Mouse (Mus musculus): ENCODE results near the gene 1700034J05Rik.
A peak's percentile ranks its signal among the peaks of the same experiment; 100 is the strongest.

The 1700034J05Rik gene

GRCm38 (mm10) chr6:146954258-146954657, at the start of gene 1700034J05Rik:
Gene 1700034J05Rik, minus strand, starts transcription at chr6:146954422.
- no peak for DNase-seq (ENCODE audit: low spot score in 2 of 2)

GRCm38 (mm10) chr6:146999755-147000154, 45.5 kb upstream of the 1700034J05Rik start:
- DNase-seq (ENCODE audit: low spot score in 2 of 2) = no peak

- DNase-seq (ENCODE audit: low spot score in 2 of 2) = no peak
These were observed 45.1 kb upstream of the 1700034J05Rik start for GRCm38 (mm10) chr6:146999302-146999701.

GRCm38 (mm10) chr6:146998710-146999109, 44.5 kb upstream of the 1700034J05Rik start:
- no peak for DNase-seq (ENCODE audit: low spot score in 2 of 2)

GRCm38 (mm10) chr6:146997006-146997405, 42.8 kb upstream of the 1700034J05Rik start:
- no peak for DNase-seq (ENCODE audit: low spot score in 2 of 2)

GRCm38 (mm10) chr6:146995878-146996277, 41.7 kb upstream of the 1700034J05Rik start:
- no peak for DNase-seq (ENCODE audit: low spot score in 2 of 2)

- DNase-seq (ENCODE audit: low spot score in 2 of 2) = no peak
These were observed 41.2 kb upstream of the 1700034J05Rik start for GRCm38 (mm10) chr6:146995391-146995790.

GRCm38 (mm10) chr6:146994236-146994635, 40.0 kb upstream of the 1700034J05Rik start:
- peak; percentile 68 to 83 for DNase-seq (ENCODE audit: low spot score in 2 of 2)

GRCm38 (mm10) chr6:146984569-146984968, 30.3 kb upstream of the 1700034J05Rik start:
- DNase-seq (ENCODE audit: low spot score in 2 of 2) = no peak

- DNase-seq (ENCODE audit: low spot score in 2 of 2) = no peak
These were observed 27.1 kb upstream of the 1700034J05Rik start for GRCm38 (mm10) chr6:146981249-146981835.

- DNase-seq (ENCODE audit: low spot score in 2 of 2) = no peak
These were observed 25.7 kb upstream of the 1700034J05Rik start for GRCm38 (mm10) chr6:146979953-146980352.

GRCm38 (mm10) chr6:146979115-146979744, 25.0 kb upstream of the 1700034J05Rik start:
- no peak for DNase-seq (ENCODE audit: low spot score in 2 of 2)

- DNase-seq (ENCODE audit: low spot score in 2 of 2) = no peak
These were observed 24.5 kb upstream of the 1700034J05Rik start for GRCm38 (mm10) chr6:146978691-146979114.

GRCm38 (mm10) chr6:146976446-146976845, 22.2 kb upstream of the 1700034J05Rik start:
- no peak for DNase-seq (ENCODE audit: low spot score in 2 of 2)

- DNase-seq (ENCODE audit: low spot score in 2 of 2) = no peak
These were observed 19.6 kb upstream of the 1700034J05Rik start for GRCm38 (mm10) chr6:146973830-146974229.

- DNase-seq (ENCODE audit: low spot score in 2 of 2) = no peak
These were observed 19.2 kb upstream of the 1700034J05Rik start for GRCm38 (mm10) chr6:146973406-146973805.

- DNase-seq (ENCODE audit: low spot score in 2 of 2) = no peak
These were observed 18.5 kb upstream of the 1700034J05Rik start for GRCm38 (mm10) chr6:146972740-146973139.

- no peak for DNase-seq (ENCODE audit: low spot score in 2 of 2)
These were observed 17.8 kb upstream of the 1700034J05Rik start for GRCm38 (mm10) chr6:146972009-146972408.

- DNase-seq (ENCODE audit: low spot score in 2 of 2) = no peak
These were observed 17.1 kb upstream of the 1700034J05Rik start for GRCm38 (mm10) chr6:146971366-146971765.

GRCm38 (mm10) chr6:146970811-146971210, 16.6 kb upstream of the 1700034J05Rik start:
- DNase-seq (ENCODE audit: low spot score in 2 of 2) = no peak

GRCm38 (mm10) chr6:146967836-146968235, 13.6 kb upstream of the 1700034J05Rik start:
- no peak for DNase-seq (ENCODE audit: low spot score in 2 of 2)

- DNase-seq (ENCODE audit: low spot score in 2 of 2) = no peak
These were observed 12.3 kb upstream of the 1700034J05Rik start for GRCm38 (mm10) chr6:146966446-146967019.

GRCm38 (mm10) chr6:146965139-146965772, 11.0 kb upstream of the 1700034J05Rik start:
- no peak for DNase-seq (ENCODE audit: low spot score in 2 of 2)

Data from right cerebral cortex, postnatal 10 days (tissue).